Mouse (Mus musculus): Measurements from ENCODE around the gene Smpdl3a. TPM values are rescaled to one million over a fixed set of nuclear protein-coding genes. Genes with fewer than 3 reads are reported as not detected.

Gene Smpdl3a
- 100 to 1,000 TPM; 146 TPM for polyA plus RNA-seq (2017; shearing (Covaris generic))

- ATAC-seq: no peak
These were observed at the start of gene Smpdl3a for GRCm38 (mm10) chr10:57794018-57794417. TSS of gene Smpdl3a (plus strand) at chr10:57794335.

DNA sequence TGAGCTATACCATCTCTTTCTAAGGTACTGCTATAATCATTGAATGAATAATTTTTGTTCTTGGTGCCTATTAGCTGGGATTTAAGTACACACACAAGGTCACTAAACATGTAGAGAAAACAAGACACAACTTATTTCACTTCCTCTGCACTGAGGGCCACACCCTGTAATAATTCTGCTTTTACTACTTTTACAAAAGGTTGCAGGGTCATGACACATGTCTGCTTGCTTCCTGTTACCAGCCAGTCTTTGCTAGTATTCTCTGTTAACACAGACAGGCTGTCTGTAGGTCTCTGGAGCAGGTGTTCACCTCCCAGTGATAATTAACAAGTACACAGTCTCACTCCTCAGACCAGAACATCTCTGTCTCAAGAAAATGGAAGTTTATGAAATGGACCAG lies 48.7 kb upstream of the Smpdl3a start:
- ATAC-seq: peak; percentile 53

DNA sequence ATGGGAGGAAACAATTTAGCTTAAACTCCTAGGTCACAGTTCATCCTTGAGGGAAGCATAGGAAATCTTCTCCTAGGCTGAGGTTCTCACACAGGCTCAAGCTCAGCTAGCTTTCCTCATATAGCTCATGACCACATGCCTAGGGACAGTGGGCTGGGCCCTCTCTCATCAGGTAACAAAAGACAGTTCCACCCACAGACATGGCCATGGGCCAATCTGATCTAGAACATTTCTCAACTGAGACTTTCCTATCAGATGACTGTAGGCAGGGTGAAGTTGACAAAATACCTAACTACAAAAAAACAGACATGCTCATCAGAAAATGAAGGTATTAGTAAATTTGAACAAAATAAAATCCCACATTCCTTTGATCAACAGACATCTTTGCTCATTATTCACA lies 47.0 kb upstream of the Smpdl3a start:
- peak; percentile 42 for ATAC-seq

DNA sequence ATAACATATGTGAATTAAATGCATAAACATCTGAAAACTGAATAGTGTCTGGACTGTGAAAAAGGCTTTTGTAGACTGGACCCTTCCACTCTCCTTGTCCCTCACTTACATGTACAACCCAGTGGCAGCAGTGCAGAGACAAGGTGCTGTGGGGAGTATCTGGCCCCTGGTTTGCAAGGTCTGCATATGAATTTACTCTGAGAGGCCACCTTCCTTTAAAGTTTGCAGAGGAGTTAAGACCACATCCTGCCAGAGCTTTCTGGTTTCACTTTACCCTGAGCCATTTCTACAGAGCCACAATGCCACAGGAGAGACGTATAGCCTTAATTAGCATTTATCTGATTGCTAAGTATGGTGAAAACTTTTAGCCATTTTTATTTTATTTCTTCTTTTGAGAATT lies 40.8 kb upstream of the Smpdl3a start:
- peak; percentile 96 for ATAC-seq

DNA sequence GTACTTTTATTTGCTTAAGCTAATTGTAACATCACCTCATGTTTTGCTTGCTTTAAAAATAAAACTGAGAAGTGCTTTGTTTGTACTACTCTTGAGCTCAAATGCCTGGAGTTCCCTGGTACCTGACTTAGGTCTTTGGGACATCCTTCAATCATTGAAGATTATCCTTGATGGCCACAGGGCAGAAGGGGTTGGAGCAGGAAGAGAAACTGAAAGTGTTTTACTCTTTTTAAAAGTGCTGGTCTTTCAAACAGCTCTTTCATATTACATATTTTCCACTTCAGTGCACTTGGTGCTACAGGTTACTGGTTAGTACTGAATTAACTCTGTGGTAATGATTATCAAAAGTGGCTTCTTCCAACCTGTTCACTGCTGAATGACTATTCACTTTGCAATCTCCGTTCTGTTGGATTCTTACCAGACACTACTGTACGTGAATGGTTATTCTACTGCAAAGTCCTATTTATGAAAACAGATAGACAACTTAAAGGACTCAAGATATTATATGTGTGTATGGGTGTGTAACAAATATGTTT lies 38.9 kb upstream of the Smpdl3a start:
- peak; percentile 33 for ATAC-seq

- ATAC-seq: no peak
These were observed 35.1 kb upstream of the Smpdl3a start for GRCm38 (mm10) chr10:57758999-57759398.

- peak; percentile 54 for ATAC-seq
These were observed 33.4 kb upstream of the Smpdl3a start for GRCm38 (mm10) chr10:57760694-57761093.

- no peak for ATAC-seq
These were observed 31.1 kb upstream of the Smpdl3a start for GRCm38 (mm10) chr10:57763044-57763443.

- no peak for ATAC-seq
These were observed 10.6 kb upstream of the Smpdl3a start for GRCm38 (mm10) chr10:57783289-57784130.

GRCm38 (mm10) chr10:57784131-57784875 lies 9.8 kb upstream of the Smpdl3a start:
- no peak for ATAC-seq

DNA sequence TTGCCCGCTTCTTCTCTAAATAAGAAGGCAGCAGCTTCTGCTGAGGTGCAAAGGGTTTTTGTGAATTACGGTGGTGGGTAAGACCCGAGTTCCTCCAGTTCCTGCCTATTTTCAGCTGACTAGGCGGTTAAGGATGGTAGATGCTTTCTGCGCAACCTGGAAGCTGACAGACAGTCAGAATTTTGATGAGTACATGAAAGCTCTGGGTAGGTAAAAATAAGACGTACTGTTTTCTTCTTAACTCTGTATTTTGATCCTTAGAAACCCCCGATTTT lies 9.3 kb upstream of the Smpdl3a start, which contains the start of gene Fabp7:
Fabp7 (plus strand) TSS at position 6 of the 275 bp plus-strand sequence.
- no peak for ATAC-seq

- ATAC-seq: no peak
These were observed 8.6 kb upstream of the Smpdl3a start for GRCm38 (mm10) chr10:57785552-57785951.

DNA sequence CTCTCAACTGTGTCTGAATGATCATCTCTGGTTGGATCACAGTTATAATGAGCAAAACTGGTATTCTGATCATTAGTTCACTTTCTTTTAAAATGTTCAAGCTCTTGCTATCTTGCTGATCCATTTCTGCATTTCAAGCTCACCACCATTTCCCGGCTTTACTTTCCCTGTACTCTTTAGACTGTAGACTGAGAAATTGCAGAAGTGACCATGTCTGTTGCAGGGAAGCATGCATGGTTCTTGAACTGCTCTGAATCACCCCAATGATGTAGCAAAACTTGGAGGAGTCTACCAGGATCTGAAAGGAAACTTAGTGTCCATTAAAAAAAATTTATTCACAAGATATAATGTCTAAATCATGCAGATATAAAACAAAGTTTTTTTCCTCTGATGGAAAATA lies 1.2 kb upstream of the Smpdl3a start:
- no peak for ATAC-seq

DNA sequence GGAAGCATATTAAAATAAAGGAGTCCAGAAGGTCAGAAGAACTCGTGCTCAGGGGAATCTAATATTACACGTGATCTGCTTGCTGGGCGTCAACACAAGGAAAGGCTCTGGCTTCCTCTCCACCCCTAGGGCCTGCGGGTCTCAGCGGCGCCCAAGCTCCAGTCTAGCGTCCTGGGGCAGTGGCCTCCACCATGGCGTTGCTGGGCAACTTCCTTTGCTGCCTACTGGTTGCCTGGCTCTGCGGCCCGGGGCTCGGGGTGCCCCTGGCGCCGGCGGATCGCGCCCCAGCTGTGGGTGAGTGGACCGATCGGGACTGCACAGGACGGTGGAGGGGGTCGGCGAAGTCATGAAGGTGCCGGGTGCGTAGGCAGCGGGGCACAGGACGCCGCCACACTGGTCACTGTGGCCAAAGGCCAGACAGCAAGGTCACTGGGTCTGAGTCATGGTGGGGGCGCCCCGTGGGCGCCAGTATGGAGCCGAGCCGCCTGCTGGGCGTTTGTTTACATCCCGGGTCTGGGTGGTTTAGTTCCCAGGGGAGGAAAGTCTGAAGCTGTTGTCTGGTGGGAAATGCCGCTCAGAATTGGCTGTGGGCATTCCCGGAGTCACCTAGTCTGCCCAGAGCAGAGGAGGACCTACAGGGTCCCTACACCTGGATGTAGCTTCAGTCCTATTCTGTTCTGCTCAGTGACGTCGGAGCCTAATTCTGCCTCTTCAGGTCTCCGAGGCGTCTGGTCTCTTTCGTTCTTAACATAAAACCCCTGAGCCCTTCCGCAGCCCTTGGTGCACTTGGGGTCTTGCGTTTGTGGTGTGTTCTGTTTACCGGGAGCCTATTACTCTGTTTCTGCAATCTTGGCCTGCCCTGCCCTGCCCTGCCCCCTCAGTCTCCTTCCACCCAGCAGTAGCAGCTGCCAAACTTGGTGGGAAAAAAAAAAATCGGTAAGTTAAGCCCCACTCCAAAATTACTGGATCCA lies 641 bp downstream of the Smpdl3a start:
- peak; percentile 44 for ATAC-seq

DNA sequence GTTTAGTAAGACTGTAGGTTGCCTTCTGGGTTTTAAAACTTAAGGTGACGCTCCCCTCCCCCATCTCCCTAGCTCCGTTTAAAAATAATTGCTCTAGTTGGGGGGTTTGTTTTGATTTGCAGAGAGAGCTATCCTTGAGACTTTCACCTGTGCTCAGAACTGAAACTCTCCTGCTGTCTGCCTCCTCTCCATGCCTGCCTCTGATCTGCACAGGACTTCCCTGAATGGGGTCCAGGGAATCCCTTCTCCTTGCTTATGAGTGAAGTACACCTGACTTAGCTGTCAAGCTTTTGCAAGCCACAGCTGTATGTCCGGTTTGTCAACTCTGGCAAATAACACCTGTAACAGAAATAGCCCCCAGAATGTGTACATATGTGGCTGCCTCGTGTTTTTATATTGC lies 1.4 kb downstream of the Smpdl3a start:
- no peak for ATAC-seq

GRCm38 (mm10) chr10:57796057-57796456 lies 1.9 kb downstream of the Smpdl3a start:
- ATAC-seq: peak; percentile 69

DNA sequence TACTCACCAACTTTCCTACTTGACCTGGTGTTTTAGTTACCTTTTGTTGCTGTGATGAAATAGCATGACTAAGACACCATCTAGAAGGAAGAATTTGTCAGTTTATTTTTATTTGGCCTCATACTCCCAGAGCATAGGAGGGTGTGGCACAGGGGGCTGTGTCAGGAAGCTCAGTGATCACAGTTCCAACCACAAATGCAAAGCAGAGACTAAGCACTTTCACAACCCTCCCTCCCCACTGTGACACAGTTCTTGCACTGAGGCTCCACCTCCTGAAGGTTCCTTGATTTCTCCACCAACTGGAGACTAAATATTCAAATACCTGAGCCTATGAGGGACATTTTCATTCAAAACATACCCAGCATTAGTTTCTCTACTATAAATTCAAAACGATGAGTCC lies 5.4 kb downstream of the Smpdl3a start:
- ATAC-seq: peak; percentile 55

DNA sequence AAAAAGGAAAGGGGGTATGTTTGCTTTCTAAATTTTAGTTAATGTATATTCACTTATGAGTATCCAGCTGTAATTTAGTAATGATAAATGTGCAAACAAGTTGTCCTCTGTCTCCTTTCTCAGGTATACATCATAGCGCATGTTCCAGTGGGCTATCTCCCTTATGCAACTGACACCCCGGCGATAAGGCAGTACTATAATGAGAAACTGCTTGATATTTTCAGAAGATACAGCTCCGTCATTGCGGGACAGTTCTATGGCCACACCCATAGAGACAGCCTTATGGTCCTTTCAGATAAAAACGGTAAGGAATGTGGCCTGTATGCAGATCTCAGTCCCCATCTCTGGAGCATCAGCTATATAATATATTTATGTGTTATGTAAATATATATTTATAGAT lies 13.6 kb downstream of the Smpdl3a start:
- no peak for ATAC-seq

DNA sequence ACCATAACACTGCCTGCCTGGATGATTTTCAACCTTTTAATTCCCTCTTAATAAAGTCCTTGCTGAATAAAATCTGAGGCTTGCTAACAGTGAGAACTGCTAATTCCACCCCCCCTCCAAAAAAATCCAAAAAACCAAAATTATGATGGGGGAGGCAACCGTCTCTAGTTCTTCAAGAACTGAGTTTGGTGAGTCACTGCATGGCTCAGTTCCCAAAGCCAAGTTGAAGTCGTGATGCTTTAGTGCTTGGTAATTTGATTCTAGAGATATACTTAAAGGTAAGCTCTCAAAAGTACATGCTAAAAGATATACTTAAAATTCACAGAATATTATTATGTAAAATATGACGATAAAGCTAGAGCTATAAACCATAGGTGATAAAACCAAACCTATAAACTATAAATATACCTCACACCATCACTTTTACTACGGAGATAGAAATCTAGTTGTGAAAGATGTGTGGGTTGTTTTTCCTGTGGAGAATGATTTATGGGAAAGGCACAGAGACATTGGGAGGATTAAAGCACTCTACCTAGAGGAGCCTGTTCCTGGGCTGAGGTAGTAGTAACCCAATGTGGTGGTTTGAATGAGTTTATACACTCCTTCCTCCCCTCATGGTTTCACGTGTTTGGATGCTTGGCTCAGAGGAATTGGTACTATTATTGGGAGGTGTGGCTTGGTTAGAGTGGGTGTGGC lies 18.2 kb downstream of the Smpdl3a start:
- ATAC-seq: no peak

DNA sequence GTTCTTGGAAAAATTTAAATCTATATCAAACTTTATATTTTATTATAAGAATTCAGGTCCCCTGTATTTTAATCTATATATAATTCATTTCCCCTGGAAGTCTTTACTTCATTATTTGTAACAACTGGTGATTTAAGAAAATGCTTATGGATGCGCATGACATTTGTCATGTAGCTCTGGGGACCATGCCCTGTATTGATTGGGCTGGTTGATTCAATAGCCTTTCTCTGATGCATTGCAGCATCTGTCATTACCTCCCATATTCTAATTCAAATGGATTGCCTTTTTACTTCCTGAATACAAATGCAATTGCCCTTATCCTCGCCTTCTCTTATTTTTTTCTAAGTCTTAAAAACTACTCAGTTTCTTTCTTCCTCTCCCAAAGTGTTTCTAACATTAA lies 20.2 kb downstream of the Smpdl3a start:
- ATAC-seq: no peak

DNA sequence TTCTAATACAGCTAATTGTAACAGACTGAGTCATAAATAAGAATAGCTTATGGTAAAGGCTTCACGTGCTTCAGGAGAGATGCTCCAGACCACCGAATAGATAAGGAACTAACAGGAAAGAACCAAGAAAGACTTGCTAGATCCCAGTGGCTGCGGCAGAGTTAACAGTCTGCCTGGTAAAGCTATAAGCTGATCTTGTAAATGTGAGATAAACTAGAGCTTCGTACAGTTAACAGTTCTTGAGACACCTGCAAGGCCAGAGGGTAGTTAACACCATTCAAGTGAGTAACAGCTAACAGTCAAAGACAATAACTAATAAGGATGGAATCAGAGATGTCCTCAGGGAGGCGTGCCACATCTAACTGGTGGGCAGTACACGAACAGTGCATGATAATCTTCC lies 21.7 kb downstream of the Smpdl3a start:
- ATAC-seq: no peak

DNA sequence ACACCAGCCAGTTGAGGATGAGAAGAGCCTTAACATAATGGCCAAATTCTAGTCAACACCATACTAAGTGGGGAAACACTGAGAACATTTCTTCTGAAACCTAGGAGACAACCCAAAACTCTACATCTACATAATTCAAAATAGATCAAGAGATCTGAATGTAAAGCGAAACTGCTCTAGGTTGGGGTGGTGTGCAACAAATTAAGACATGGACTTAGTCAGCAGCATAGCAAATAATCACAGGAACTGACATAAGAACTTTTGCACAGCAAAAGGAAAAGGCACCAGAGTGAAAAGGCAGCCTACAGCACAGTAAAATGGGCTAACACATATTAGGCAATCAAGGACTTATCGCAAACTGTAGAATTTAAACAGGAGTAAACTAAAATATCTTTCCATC lies 25.1 kb downstream of the Smpdl3a start:
- peak; percentile 23 for ATAC-seq

Measured in activated CD4-positive, CD25-positive, alpha-beta regulatory T cell, adult 4 months (primary cell).